Mouse (Mus musculus) E14TG2a.4 (cell line): ENCODE data around the gene Taok3.

Experiments
- CTCF ChIP-seq: conservative IDR thresholded peaks from 2 replicates; pipeline ENCODE4 v1.5.1; 2014; ENCODE audit warnings: low read length
- NANOG ChIP-seq: IDR thresholded peaks from 2 replicates; pipeline ENCODE4 v1.6.1; 2014; ENCODE audit warnings: borderline replicate concordance, low read length, mixed read lengths
- POU5F1 ChIP-seq: IDR thresholded peaks from 2 replicates; pipeline ENCODE4 v1.6.1; 2014; ENCODE audit warnings: low read length, borderline replicate concordance

DNA sequence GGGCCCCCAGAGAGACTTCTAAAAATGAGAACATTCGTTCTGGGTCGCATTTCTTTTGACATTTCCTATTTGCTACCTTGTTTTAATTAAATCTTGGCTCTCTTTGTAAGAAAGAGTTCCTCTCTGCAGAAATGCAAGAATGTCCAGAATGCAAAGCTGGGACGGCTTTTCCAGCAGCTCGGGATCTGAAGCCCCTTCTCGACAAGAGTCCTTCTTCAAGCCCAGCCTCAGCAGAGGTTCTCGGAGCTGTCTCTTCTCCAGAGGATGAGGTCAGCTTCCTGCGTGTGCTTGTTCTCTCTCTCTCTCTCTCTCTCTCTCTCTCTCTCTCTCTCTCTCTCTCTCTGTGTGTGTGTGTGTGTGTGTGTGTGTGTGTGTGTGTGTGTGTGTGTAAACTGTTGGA is 2.2 kb upstream of the Taok3 start:
- TF ChIP-seq CTCF (no peak), POU5F1 (no peak), NANOG (no peak)
